Mouse (Mus musculus) midbrain, postnatal 0 days (tissue): ENCODE data around the gene Ide. TPM values are rescaled to one million over a fixed set of nuclear protein-coding genes. Genes with fewer than 3 reads are reported as not detected.

Experiments
- ATAC-seq: fragments of 200-750 bp; cut with Nextera tagmentation; 2 replicates; pipeline ENCODE4 v1.8.0; 2017; ENCODE audit warnings: moderate number of reproducible peaks, mild to moderate bottlenecking, moderate TSS enrichment, moderate library complexity; ENCODE audit not compliant: low FRiP score
- DNase-seq: peaks from one replicate; pipeline ENCODE4 v3.0.0-alpha.2; 2015; ENCODE audit warnings: low spot score
- H3K27ac ChIP-seq: fragments of 300-500 bp; sonication (generic); 2 replicates; pipeline ENCODE4 v1.5.1; 2014; ENCODE audit warnings: low read depth, mild to moderate bottlenecking, low read length, mixed read lengths
- H3K27me3 ChIP-seq: fragments of 300-500 bp; sonication (generic); 2 replicates; pipeline ENCODE4 v1.6.1; 2014; ENCODE audit warnings: low read length, control low read depth, mixed read lengths; ENCODE audit not compliant: insufficient read depth
- H3K36me3 ChIP-seq: fragments of 300-500 bp; sonication (generic); 2 replicates; pipeline ENCODE4 v1.6.1; 2014; ENCODE audit warnings: low read length, control low read depth, mixed read lengths; ENCODE audit not compliant: insufficient read depth
- H3K4me1 ChIP-seq: fragments of 300-500 bp; sonication (generic); 2 replicates; pipeline ENCODE4 v1.6.1; 2014; ENCODE audit warnings: mild to moderate bottlenecking, control low read depth, antibody characterized with exemption, low read length, mixed read lengths; ENCODE audit not compliant: insufficient read depth
- H3K4me2 ChIP-seq: fragments of 300-500 bp; sonication (generic); 2 replicates; pipeline ENCODE4 v1.6.1; 2014; ENCODE audit warnings: low read depth, mild to moderate bottlenecking, low read length, mixed read lengths; ENCODE audit not compliant: poor library complexity, severe bottlenecking
- H3K4me3 ChIP-seq: fragments of 300-500 bp; sonication (generic); 2 replicates; pipeline ENCODE4 v1.5.1; 2014; ENCODE audit warnings: low read depth, mild to moderate bottlenecking, low read length, moderate library complexity
- H3K9ac ChIP-seq: fragments of 300-500 bp; sonication (generic); replicated peaks from 2 replicates; pipeline ENCODE4 v1.6.1; 2014; ENCODE audit warnings: mild to moderate bottlenecking, low read length, moderate library complexity, mixed read lengths; ENCODE audit not compliant: poor library complexity, severe bottlenecking
- H3K9me3 ChIP-seq: fragments of 300-500 bp; sonication (generic); 2 replicates; pipeline ENCODE4 v1.6.1; 2016; ENCODE audit warnings: low read length, control low read depth
- CTCF ChIP-seq: IDR thresholded peaks from 2 replicates; pipeline ENCODE4 v1.5.1; 2016; ENCODE audit warnings: antibody characterized with exemption, mild to moderate bottlenecking
- WGBS: fragments of 180-500 bp; shearing (Covaris S2); extraction: QIAGEN DNeasy Blood & Tissue Kit; methylation state at CpG from one replicate; pipeline ENCODE4 v1.1.7; 2014; 5-methylcytosine and 5-hydroxymethylcytosine counted together
- polyA plus RNA-seq: library from polyadenylated mRNA; unstranded; fragments of >200 nt; fragmentation: Nextera tagmentation; extraction: Ambion mirVana; gene quantifications from 2 replicates; pipeline ENCODE4 v1.2.1, GENCODE M21; 2015
- total RNA-seq: library from RNA; depleted of rRNA; stranded (reverse); fragments of >200 nt; gene quantifications from 2 replicates; pipeline ENCODE4 v1.2.3, GENCODE M21; 2014

Gene Ide
- total and polyA plus RNA-seq, 2 experiments from 2014 or later: 32.5 to 36.2 TPM

- 54% methylated on average over 2 of the region's 2 CpGs for WGBS
- DNase-seq (no peak), ATAC-seq (no peak)
- TF ChIP-seq CTCF: no peak
- H3K4me3 ChIP-seq: no peak overlapping the region
- no peak overlapping the region for H3K9ac ChIP-seq
- no peaks in the 10 kb centered on the region for H3K9me3 ChIP-seq
- no peaks in the 10 kb centered on the region for H3K27me3 ChIP-seq
- H3K4me1 ChIP-seq: no peaks in the 10 kb centered on the region
- no peak overlapping the region for H3K27ac ChIP-seq
- no peaks in the 10 kb centered on the region for H3K36me3 ChIP-seq
- H3K4me2 ChIP-seq: no peak overlapping the region
Measured at GRCm38 (mm10) chr19:37242707-37243106, 94.9 kb downstream of the Ide start.

GRCm38 (mm10) chr19:37241201-37241600 is 96.5 kb downstream of the Ide start:
- H3K9ac ChIP-seq: no peak overlapping the region
- no peak overlapping the region for H3K4me2 ChIP-seq
- no peaks in the 10 kb centered on the region for H3K9me3 ChIP-seq
- DNase-seq: no peak
- ATAC-seq: no peak
- TF ChIP-seq CTCF: no peak
- H3K4me1 ChIP-seq: no peaks in the 10 kb centered on the region
- H3K27ac ChIP-seq: no peak overlapping the region
- H3K27me3 ChIP-seq: no peaks in the 10 kb centered on the region
- no peak overlapping the region for H3K4me3 ChIP-seq
- WGBS: 76% methylated on average over 5 of the region's 5 CpGs
- no peaks in the 10 kb centered on the region for H3K36me3 ChIP-seq

GRCm38 (mm10) chr19:37239096-37239495 is 98.6 kb downstream of the Ide start:
- no peak for DNase-seq

GRCm38 (mm10) chr19:37238651-37239050 is 99.0 kb downstream of the Ide start:
- DNase-seq: peak; percentile 22
- Histone ChIP-seq H3K9ac (no peak overlapping the region), H3K4me2 (peak overlapping the region; percentile 38; the same call in 1 of the 2 replicates), H3K27ac (no peak overlapping the region), H3K4me1 (no peaks in the 10 kb centered on the region), H3K9me3 (no peaks in the 10 kb centered on the region), H3K36me3 (no peaks in the 10 kb centered on the region), H3K27me3 (no peaks in the 10 kb centered on the region), H3K4me3 (no peak overlapping the region)
- peak; percentile 71 for ATAC-seq
- WGBS: 15% methylated on average over 7 of the region's 7 CpGs
- no peak for TF ChIP-seq CTCF

More at GRCm38 (mm10) chr19:37239096-37239495, 98.6 kb downstream of the Ide start:
- no peak overlapping the region for H3K27ac ChIP-seq
- TF ChIP-seq CTCF: no peak
- H3K36me3 ChIP-seq: no peaks in the 10 kb centered on the region
- H3K9ac ChIP-seq: no peak overlapping the region
- no peak for ATAC-seq
- WGBS: 32% methylated on average over 4 of the region's 4 CpGs
- no peaks in the 10 kb centered on the region for H3K4me1 ChIP-seq
- H3K9me3 ChIP-seq: no peaks in the 10 kb centered on the region
- no peak overlapping the region for H3K4me2 ChIP-seq
- H3K4me3 ChIP-seq: no peak overlapping the region
- no peaks in the 10 kb centered on the region for H3K27me3 ChIP-seq

GRCm38 (mm10) chr19:37237712-37238437 is 99.8 kb downstream of the Ide start:
- H3K9me3 ChIP-seq: no peaks in the 10 kb centered on the region
- WGBS: 8% methylated on average over 15 of the region's 15 CpGs
- H3K4me2 ChIP-seq: peak overlapping the region; percentile 38
- H3K4me3 ChIP-seq: peak overlapping the region; percentile 18; the same call in 1 of the 2 replicates
- no peak for DNase-seq
- H3K27ac ChIP-seq: no peak overlapping the region
- ATAC-seq: peak; percentile 51; the same call in 1 of the 2 replicates
- no peaks in the 10 kb centered on the region for H3K27me3 ChIP-seq
- H3K9ac ChIP-seq: no peak overlapping the region
- no peaks in the 10 kb centered on the region for H3K36me3 ChIP-seq
- H3K4me1 ChIP-seq: no peaks in the 10 kb centered on the region
- TF ChIP-seq CTCF: no peak

- H3K9me3 ChIP-seq: no peaks in the 10 kb centered on the region
- H3K4me3 ChIP-seq: no peak overlapping the region
- no peaks in the 10 kb centered on the region for H3K27me3 ChIP-seq
- ATAC-seq: no peak
- no peak overlapping the region for H3K9ac ChIP-seq
- no peak overlapping the region for H3K4me2 ChIP-seq
- WGBS: 58% methylated on average over 5 of the region's 5 CpGs
- H3K4me1 ChIP-seq: no peaks in the 10 kb centered on the region
- no peak overlapping the region for H3K27ac ChIP-seq
- TF ChIP-seq CTCF: no peak
- H3K36me3 ChIP-seq: no peaks in the 10 kb centered on the region
- no peak for DNase-seq
Measured at GRCm38 (mm10) chr19:37237306-37237705, 100.3 kb downstream of the Ide start.
